Mouse (Mus musculus) cerebellum, adult 2 months (tissue): Measurements from ENCODE around the gene Pdzph1.

ENCODE experiments used
- CTCF ChIP-seq: fragments of 200-500 bp; IDR thresholded peaks from 2 replicates; pipeline ENCODE4 v1.5.1; 2011; ENCODE audit warnings: low read depth, mild to moderate bottlenecking, control low read depth, low read length, moderate library complexity, borderline replicate concordance; ENCODE audit not compliant: insufficient read depth
- POLR2A ChIP-seq: fragments of 200-500 bp; IDR thresholded peaks from 2 replicates; pipeline ENCODE4 v1.6.1; 2011; ENCODE audit warnings: low read length, control low read depth, borderline replicate concordance; ENCODE audit not compliant: insufficient read depth

DNA sequence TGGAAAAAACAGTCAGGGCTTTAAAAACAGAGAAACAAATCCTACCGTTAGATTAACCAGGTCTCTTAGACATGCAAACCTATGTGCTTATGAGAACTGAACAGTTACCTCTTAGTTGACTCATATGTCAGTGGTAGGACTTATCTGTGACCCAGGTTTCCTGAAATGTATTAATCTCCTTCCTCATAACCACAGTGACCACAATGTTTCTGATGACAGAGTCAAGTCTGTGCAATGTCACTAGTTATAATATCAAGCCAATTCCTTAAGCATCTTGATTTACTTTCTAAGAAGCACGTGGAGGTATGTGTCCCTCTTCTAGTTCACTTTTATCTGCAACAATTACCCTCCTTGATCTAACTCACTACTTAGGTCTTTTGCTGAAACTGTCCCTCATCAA, 68.4 kb downstream of the Pdzph1 start:
- TF ChIP-seq POLR2A (no peak), CTCF (no peak)
